Mouse (Mus musculus) right cerebral cortex, adult 2 months (tissue): Measurements from ENCODE around the gene Zscan20.
"Not testable (repeated sequence)": the region's sequence is repeated elsewhere in the genome, so short reads cannot be mapped to it uniquely, and the experiment has no call there.

Experiments used
- DNase-seq, 2 experiments: peaks; one replicate each; pipeline ENCODE4 v3.0.0; 2021 to 2022; ENCODE audit warnings: low spot score in 2 of 2

Zscan20 gene

DNA sequence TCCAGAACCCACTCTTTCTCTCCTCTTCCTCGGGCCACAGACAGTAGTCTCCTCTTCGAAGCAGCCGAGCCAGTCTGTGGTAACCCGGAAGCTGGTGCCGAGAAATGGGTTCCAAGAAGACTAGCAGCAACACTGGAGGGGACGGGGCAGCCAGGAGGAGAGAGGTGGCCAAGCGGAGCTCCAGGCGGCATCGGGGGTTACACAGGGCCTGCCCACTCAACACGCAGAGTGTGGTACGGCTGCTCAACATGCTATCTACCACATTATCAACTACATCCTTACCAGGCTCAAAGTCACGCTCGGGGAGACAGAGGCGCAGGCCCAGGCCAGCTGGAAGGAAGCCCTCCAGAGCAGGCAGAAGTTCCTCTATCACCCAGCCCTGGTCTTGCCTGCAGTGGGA lies 5.9 kb upstream of the Zscan20 start:
- DNase-seq, result no peak

DNA sequence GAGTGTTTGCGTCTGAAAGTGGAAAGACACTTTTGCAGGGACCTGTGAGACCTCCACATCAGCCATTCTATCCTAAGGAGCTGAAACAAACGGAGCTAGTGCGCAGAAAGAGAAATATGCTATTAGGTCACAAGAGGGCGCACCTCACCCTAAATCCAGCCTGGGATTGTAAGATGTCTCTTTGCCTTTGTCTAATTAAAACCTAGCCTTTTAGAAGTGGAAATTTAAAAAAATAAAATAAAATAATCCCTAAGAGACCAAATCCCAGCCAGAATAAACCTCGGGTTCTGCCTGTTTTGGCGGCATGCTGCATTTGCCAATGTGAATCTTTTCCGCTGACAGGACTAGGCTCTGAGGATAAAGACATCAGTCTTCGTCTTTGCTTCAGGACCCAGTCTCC lies 3.4 kb upstream of the Zscan20 start:
- DNase-seq, result peak; percentile 65 to 74

- DNase-seq, result not testable (repeated sequence)
Measured at GRCm38 (mm10) chr4:128611726-128612125, 1.8 kb upstream of the Zscan20 start.

- no peak for DNase-seq
Measured at GRCm38 (mm10) chr4:128610706-128611105, 808 bp upstream of the Zscan20 start.

- DNase-seq, result peak in 1 of 2 experiments; percentile 7
Measured at GRCm38 (mm10) chr4:128609276-128609924, 498 bp downstream of the Zscan20 start.

DNA sequence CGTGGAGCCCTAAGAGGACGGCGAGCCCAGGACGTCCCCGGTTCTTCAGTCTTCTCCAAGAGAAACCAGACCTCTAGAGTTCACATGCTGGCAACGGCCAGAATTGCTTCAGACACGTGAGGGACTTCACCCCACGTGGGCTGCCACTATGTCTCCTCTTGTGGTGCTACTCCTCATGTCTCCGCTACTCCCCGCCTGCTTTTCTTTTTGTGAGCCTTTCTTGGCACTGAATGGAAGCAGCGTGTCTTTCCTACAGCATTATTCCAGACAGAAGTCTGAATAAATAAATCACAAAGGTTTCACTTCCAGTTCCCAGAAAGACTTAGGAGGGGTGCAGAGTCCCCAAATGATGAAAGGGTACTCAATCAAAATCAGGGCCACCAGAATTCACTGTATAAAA lies 2.2 kb downstream of the Zscan20 start:
- DNase-seq, result peak in 1 of 2 experiments; percentile 19

- peak in 1 of 2 experiments; percentile 18 for DNase-seq
Measured at GRCm38 (mm10) chr4:128606586-128606985, 3.3 kb downstream of the Zscan20 start.

GRCm38 (mm10) chr4:128597801-128598560 lies 11.9 kb downstream of the Zscan20 start:
- no peak for DNase-seq

- no peak for DNase-seq
Measured at GRCm38 (mm10) chr4:128594062-128594461, 15.8 kb downstream of the Zscan20 start.

DNA sequence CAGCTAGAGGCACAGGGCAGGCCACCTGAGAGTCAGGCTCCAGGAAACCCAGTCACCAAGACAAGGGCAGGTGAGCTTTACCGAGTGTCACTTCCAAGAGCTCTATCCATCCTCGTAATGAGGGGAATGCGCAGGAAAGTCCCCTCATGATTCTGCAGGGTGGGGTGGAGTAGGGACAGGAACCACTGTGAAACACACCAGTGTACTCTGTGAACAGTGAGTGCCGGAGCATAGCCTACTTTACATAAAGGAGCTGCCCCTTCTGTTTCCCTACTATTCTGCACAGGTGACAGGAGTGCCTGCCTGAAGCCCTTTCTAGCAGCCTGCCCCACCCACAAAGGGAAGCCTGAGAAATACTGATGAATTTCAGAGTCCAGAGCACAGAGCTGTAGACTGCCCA lies 16.6 kb downstream of the Zscan20 start:
- DNase-seq, result no peak

DNA sequence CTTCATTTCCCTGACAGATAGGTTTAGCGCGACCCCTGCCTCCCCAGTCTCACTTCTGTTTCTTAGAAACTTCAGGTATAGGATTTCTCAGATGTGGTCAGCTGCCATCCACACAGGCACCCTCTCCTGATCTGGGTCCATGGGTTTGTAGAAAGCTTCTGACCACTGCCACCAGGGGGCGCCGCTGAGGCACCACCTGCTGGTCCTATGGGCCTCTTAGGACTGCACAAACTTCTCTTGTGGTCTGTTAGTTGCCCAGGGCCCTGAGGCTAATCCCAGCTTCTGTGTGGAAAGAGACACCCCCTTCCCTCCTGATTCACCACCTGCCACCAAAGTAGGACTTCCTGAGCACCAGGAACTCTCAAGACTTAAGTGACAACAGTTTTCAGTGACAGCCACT lies 30.7 kb downstream of the Zscan20 start:
- DNase-seq, result no peak

- no peak for DNase-seq
Measured at GRCm38 (mm10) chr4:128575811-128576210, 34.1 kb downstream of the Zscan20 start.

GRCm38 (mm10) chr4:128560327-128560726 lies 49.6 kb downstream of the Zscan20 start:
- no peak for DNase-seq

GRCm38 (mm10) chr4:128554198-128554597 lies 55.7 kb downstream of the Zscan20 start:
- no peak for DNase-seq

- DNase-seq, result no peak
Measured at GRCm38 (mm10) chr4:128550756-128551155, 59.1 kb downstream of the Zscan20 start.

DNA sequence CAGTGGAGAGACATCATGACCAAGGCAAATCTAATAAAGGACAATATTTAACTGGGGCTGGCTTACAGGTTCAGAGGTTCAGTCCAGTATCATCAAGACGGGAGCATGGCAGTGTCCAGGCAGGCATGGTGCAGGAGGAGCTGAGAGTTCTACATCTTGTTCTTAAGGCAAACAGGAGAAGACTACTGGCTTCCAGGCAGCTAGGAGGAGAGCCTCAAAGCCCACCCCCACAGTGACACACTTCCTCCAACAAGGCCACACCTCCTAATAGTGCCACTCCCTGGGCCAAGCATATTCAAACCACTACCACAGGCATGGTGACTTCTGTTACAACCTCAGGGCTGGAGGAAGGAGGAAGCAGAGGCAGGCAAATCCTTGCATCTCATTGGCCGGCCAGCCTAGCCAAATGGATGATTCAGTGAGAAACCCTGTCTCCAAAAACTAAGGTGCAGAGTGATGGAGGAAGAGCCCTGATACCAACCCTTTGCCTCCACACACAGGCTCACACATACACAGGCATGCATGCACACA lies 65.9 kb downstream of the Zscan20 start:
- not testable (repeated sequence) for DNase-seq

DNA sequence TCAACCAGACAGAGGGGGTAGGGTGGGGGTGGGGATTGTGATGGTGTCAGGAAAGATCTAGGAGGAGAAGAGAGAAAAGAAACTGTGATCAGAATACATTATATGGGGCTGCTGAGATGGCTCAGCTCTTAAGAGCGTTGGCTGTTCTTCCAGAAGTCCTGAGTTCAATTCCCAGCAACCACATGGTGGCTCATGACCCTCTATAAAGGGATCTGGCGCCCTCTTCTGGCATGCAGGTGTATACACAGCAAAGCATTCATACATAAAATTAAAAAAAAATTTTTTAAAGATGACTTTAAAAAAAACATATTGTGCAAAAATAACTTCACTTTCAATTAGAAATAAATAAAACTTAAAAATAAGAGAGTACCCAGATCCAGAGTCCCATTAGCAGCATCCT lies 66.5 kb downstream of the Zscan20 start:
- peak in 1 of 2 experiments; percentile 33 for DNase-seq
